Mouse (Mus musculus) CD4-positive, CD25-positive, alpha-beta regulatory T cell, adult 4 months (primary cell): ENCODE data around the gene Gm49355. TPM values are rescaled to one million over a fixed set of nuclear protein-coding genes. Genes with fewer than 3 reads are reported as not detected.

Experiments
- ATAC-seq: one replicate; pipeline ENCODE4 v1.8.0; 2017
- polyA plus RNA-seq, 2 experiments: library from polyadenylated mRNA; unstranded; fragments of 100-300 nt; shearing (Covaris generic); gene quantifications; one replicate each; pipeline ENCODE4 v1.2.1; 2017

The Gm49355 gene
- under 1 TPM in 1 of 2 experiments, not detected in 1; 0.20 TPM for polyA plus RNA-seq

- ATAC-seq = no peak
Observed at GRCm38 (mm10) chr14:12283641-12284040, at the start of gene Gm49355. TSS of gene Gm49355 (plus strand) at chr14:12283976.

- ATAC-seq = no peak
Observed at GRCm38 (mm10) chr14:12243726-12244125, 40.0 kb upstream of the Gm49355 start.

GRCm38 (mm10) chr14:12276031-12276430 is 7.7 kb upstream of the Gm49355 start:
- ATAC-seq = no peak

GRCm38 (mm10) chr14:12284141-12284912 is 551 bp downstream of the Gm49355 start, which contains the start of gene 3830406C13Rik:
TSS of gene 3830406C13Rik (plus strand) at chr14:12284173.
- peak; percentile 91 for ATAC-seq

GRCm38 (mm10) chr14:12289747-12290146 is 6.0 kb downstream of the Gm49355 start:
- peak; percentile 71 for ATAC-seq

- no peak for ATAC-seq
Observed at GRCm38 (mm10) chr14:12296391-12296790, 12.6 kb downstream of the Gm49355 start.

GRCm38 (mm10) chr14:12299171-12299570 is 15.4 kb downstream of the Gm49355 start:
- no peak for ATAC-seq

GRCm38 (mm10) chr14:12299654-12300053 is 15.9 kb downstream of the Gm49355 start:
- ATAC-seq = no peak

GRCm38 (mm10) chr14:12300275-12300674 is 16.5 kb downstream of the Gm49355 start:
- ATAC-seq = no peak

- no peak for ATAC-seq
Observed at GRCm38 (mm10) chr14:12300677-12301076, 16.9 kb downstream of the Gm49355 start.

GRCm38 (mm10) chr14:12303106-12303505 is 19.3 kb downstream of the Gm49355 start:
- ATAC-seq = no peak

- ATAC-seq = no peak
Observed at GRCm38 (mm10) chr14:12333622-12334021, 49.8 kb downstream of the Gm49355 start.

- ATAC-seq = no peak
Observed at GRCm38 (mm10) chr14:12334925-12335324, 51.1 kb downstream of the Gm49355 start.

GRCm38 (mm10) chr14:12337421-12337997 is 53.7 kb downstream of the Gm49355 start:
- ATAC-seq = no peak

- no peak for ATAC-seq
Observed at GRCm38 (mm10) chr14:12337998-12338809, 54.4 kb downstream of the Gm49355 start.

- no peak for ATAC-seq
Observed at GRCm38 (mm10) chr14:12338811-12339565, 55.2 kb downstream of the Gm49355 start.

- ATAC-seq = no peak
Observed at GRCm38 (mm10) chr14:12340238-12341074, 56.7 kb downstream of the Gm49355 start.

GRCm38 (mm10) chr14:12341075-12341788 is 57.5 kb downstream of the Gm49355 start:
- ATAC-seq = no peak

- ATAC-seq = no peak
Observed at GRCm38 (mm10) chr14:12341789-12342457, 58.1 kb downstream of the Gm49355 start.

- ATAC-seq = no peak
Observed at GRCm38 (mm10) chr14:12342458-12343131, 58.8 kb downstream of the Gm49355 start.
